Mouse (Mus musculus) neural tube, embryonic 10.5 days (tissue): ENCODE measurements around the gene Tlk2.
"Not testable (repeated sequence)": the region's sequence is repeated elsewhere in the genome, so short reads cannot be mapped to it uniquely, and the experiment has no call there.

Experiments
- DNase-seq: peaks from one replicate; pipeline ENCODE4 v3.0.0-alpha.2; 2017; ENCODE audit warnings: low spot score; ENCODE audit errors: extremely low spot score

Gene Tlk2

DNA sequence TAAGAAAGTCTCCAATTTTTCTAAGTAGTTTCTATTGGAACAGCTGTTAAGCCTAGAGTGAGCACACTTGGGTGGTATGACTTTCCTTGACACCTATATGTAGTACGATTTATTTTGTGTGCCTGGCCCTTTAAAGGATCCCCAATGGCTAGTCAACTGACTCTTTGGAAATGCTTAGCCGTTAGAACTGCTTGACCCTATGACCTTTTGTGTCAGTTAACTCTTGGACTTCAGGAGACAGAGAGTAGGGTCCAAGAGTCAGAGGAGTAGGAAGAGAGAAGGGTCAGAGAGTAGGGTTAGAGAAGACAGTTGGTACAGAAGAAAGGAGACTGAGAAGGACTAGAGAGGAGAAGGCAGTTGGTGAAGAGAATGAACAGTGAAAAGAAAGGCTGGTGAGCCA lies at the start of gene Tlk2:
Tlk2 (plus strand) TSS at position 292 of the 400 bp plus-strand sequence.
- DNase-seq = no peak

DNA sequence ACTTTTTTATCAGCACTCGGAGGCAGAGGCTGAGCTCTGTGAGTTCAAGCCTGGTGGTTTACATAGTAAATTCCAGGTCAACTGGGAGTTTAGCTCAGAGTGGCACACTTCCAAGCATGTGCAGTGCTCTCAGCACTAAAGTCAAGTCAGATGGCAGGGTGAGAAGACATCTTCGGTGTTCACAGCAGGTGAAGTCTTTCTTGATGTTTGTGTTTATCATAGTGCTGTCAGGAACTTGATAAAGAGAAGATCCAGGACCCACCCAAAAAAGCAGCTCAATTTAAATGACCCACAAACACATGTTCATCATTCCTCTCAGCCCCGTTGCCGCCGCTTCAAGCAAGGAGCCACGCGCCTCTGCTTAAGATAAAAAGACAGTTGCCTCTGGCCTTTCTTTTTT lies 42.9 kb upstream of the Tlk2 start:
- no peak for DNase-seq

DNA sequence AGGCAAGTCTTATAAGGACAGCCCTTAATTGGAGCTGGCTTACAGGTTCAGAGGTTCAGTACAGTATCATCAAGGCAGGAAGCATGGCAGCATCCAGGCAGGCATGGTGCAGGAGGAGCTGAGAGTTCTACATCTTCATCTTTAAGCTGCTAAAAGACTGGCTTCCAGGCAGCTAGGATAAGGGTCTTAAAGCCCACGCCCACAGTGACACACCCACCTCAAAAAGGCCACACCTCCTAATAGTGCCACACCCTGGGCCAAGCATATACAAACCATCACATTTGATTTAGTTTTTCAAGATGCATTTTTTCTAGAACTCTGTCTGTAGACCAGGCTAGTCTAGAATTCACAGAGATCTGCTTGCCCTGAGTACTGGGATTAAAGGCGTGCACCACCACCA lies 41.4 kb upstream of the Tlk2 start:
- DNase-seq = not testable (repeated sequence)

DNA sequence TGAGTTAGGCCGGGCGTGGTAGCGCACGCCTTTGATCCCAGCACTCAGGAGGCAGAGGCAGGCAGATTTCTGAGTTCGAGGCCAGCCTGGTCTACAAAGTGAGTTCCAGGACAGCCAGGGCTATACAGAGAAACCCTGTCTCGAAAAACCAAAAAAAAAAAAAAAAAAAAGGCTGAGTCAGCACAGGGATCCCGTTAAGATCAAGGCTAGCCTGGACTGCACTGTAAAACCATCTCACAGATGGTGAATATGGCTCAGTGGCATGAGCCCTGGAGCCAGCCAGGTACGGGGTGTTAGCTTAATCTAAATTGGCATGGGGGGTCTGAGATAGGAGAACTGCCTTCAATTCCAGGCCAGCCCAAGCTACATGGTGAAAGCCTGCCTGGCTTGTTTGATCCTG lies 38.1 kb upstream of the Tlk2 start:
- not testable (repeated sequence) for DNase-seq

GRCm38 (mm10) chr11:105141115-105141514 lies 37.5 kb upstream of the Tlk2 start:
- no peak for DNase-seq

- no peak for DNase-seq
Measured at GRCm38 (mm10) chr11:105143564-105143963, 35.0 kb upstream of the Tlk2 start.

DNA sequence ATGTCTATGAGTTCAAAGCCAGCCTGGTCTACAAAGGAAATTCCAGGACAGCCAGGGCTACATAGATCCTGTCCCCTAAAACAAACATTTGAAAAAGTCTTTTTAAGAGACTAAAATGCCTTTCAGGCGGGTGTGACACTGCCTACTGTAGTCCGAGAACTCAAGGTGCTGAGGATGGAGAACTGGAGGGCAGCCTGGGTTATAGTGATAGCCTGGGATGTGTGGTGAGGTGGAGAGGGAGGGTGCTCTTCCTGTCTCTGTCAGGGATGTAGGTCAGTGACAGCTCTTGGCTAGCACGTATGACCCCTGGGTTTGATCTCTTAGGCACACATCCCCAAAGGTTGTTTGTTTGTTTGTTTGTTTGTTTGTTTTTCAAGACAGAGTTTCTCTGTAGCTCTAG lies 34.5 kb upstream of the Tlk2 start:
- DNase-seq = no peak

DNA sequence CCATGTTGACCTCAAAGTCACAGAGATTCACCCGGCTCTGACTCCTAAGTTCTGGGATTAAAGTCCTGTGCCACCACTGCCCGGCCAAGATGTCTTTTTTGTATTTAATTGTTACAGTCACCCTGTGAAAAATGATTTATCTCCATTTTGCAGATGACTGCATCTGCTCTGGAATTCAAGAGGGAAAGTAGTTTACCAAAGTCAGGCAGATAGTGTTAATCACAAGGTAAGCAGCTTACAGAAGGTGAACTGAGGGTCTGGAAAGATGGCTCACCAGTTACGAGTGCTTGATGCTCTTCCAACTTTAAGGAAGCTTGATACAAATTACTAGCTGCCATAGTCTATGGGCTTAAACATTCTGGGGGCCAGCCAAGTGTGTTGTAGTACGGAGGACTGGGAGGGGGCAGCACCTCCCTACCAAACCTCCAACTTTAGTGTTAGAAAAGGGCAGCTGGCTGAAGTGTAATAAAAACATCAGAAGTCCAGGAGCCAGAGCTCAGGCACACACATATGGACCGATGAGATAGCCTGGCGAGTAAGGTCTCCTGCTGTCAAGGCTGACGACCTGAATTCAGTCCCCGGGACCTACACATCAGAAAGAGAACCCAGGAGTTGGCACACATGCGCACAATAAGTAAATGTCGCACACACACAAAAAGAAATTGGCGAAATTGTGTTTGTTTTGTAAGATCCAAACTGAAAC lies 33.9 kb upstream of the Tlk2 start:
- no peak for DNase-seq

GRCm38 (mm10) chr11:105145211-105145610 lies 33.4 kb upstream of the Tlk2 start:
- no peak for DNase-seq

- DNase-seq = no peak
Measured at GRCm38 (mm10) chr11:105146593-105146992, 32.0 kb upstream of the Tlk2 start, which contains the start of gene Gm10842. Gm10842 (plus strand) TSS chr11:105146893.

DNA sequence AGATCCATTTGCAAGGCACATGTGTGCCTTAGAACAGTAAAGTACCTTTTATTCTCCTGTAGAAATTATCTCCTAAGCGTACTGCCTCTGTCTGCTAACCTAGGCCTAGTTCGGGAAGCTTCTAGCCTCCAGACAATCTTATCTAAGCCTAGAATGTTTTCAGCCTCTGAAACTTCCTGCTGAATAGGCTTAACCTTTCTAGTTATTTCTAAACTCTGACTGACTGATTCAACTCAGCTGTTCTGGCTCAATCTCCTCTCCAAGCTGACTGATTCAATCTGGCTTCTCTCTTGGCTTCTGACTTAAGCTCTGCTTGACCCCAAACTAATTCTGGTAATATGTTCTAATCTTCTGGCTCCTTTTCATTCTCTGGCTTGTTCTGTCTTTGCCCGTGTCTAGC lies 29.3 kb upstream of the Tlk2 start:
- DNase-seq = no peak

GRCm38 (mm10) chr11:105149766-105150165 lies 28.8 kb upstream of the Tlk2 start:
- DNase-seq = no peak

GRCm38 (mm10) chr11:105150691-105151090 lies 27.9 kb upstream of the Tlk2 start:
- DNase-seq = no peak

DNA sequence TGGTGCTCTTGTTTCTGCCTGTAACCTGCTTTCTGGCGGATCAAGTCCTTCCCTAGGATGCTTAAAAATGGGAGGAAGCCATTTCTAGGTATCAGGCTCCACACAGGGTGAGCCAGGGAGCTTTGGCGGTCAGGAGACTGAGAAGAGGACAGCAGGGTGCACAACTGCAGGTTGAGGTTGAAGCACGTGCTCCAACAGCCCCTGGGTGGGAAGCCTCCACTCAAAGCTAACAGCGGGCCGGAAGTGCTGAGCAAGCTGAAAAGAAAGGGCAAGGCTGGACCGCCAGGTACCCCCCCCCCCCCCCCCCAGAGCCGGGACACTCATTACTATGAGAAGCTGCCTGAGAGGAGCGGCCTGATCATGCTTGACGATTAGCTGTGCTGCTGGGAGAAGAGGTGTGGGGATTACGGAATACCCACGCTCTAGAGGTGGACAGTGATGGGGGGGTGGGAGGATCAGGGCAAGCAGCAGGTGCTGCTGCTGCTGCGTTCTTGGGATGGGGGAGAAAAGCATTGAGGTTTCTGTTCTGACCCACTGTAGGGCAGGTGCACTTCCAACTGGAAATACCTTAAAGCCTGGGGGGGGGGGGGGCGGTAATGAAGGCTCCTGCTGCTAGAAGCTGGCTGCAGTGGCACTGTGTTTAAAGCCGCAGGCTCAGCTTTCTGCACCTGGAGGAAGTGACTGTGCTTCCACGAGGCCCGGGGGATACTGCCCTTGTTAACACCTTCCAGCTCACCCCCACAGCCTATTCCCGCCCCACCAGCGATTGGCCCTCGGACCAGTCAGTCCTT lies 27.2 kb upstream of the Tlk2 start:
- no peak for DNase-seq

DNA sequence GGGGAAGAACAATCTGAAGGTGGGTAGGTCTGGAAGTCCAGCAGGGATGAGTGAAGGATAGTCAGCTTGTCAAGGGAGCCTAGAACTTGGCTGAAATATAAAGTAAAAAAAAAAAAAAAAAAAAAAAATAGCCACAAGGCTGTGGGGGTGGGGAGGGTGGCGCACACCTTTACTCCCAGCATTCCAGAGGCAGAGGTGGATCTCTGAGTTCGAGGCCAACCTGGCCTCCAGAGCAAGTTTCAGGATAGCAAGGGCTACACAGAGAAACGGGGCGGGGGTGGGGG lies 26.6 kb upstream of the Tlk2 start:
- no peak for DNase-seq

GRCm38 (mm10) chr11:105152357-105152899 lies 26.2 kb upstream of the Tlk2 start:
- DNase-seq = no peak

GRCm38 (mm10) chr11:105153068-105153833 lies 25.4 kb upstream of the Tlk2 start:
- DNase-seq = peak; percentile 63

GRCm38 (mm10) chr11:105155915-105156314 lies 22.7 kb upstream of the Tlk2 start:
- DNase-seq = no peak

DNA sequence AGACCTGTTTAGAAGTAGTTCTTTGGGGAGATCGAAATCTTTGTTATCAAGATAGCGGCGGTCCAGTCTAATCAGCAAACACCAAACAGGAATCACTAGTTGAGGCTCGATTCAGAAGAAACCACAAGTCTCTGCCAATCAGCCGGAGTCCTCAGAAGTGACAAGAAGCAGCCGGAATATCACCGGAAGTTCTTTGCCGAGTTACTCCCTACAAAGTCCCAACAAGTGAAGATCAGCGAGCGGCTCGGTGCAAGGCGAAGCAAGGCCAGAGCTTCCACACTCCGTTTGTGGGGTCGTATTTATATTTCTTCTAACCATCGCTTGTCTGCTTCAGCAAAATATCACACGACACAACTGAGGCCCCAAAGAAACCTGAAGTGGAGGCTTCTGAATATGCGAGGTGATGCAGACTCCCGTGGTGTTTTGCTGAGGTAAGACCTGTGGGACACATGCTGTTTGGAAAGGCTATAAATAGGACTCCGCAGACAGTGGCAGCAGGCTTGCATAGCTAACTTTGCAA lies 21.8 kb upstream of the Tlk2 start:
- DNase-seq = no peak

- no peak for DNase-seq
Measured at GRCm38 (mm10) chr11:105158047-105158446, 20.6 kb upstream of the Tlk2 start.

DNA sequence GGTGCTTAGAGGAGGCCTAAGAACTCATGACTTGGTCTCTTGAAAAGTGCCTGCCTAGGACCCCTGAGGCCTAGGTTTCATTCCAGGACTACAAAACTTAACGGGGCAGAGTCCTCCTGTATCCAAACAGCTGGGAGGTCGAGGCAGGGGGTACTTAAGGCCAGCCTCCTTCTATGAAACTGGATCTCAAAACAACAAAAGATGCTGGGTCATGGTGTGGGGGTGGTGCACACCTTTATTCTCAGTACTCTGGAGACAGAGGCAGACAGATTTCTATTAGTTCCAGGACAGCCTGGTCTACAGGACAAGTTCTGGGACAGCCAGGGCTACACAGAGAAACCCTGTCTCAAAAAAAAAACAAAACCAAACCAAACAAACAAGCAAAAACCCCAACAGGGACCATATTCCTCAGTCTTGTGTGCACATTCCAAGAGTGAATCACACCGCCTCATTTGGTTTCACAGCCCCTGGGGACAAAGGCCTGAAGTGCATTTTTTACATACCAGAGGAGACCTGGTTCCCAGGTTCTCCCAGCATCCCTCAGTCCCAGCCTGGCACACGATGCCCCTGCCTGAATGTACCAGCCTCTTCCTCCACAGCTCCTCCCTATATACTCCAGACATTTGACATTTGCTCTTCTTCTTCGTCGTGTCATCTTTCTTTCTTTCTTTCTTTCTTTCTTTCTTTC lies 18.8 kb upstream of the Tlk2 start:
- DNase-seq = no peak
